Mouse (Mus musculus): Measurements from ENCODE around the gene Slc35f1. TPM values are rescaled to one million over a fixed set of nuclear protein-coding genes. Genes with fewer than 3 reads are reported as not detected.
A peak's percentile ranks its signal among the peaks of the same experiment; 100 is the strongest.

The Slc35f1 gene
- polyA plus RNA-seq, 1 experiment from 2014 or later = 2.0 TPM

- no peak overlapping the region for H3K4me3 ChIP-seq (ENCODE audit: low read depth, low read length)
- no peaks in the 10 kb centered on the region for H3K4me1 ChIP-seq (ENCODE audit: control insufficient read depth, insufficient read depth, low read length)
- H3K9ac ChIP-seq (ENCODE audit: low read length) = no peak overlapping the region
- WGBS = 94% methylated on average over 4 of the region's 4 CpGs
- no peak overlapping the region for H3K4me2 ChIP-seq (ENCODE audit: low read depth, severe bottlenecking)
- no peaks in the 10 kb centered on the region for H3K9me3 ChIP-seq (ENCODE audit: control insufficient read depth, low read length)
- H3K27me3 ChIP-seq (ENCODE audit: control insufficient read depth, insufficient read depth, low read length) = no peaks in the 10 kb centered on the region
- H3K36me3 ChIP-seq (ENCODE audit: control insufficient read depth, insufficient read depth, low read length) = no peaks in the 10 kb centered on the region
- DNase-seq (ENCODE audit: low spot score) = no peak
- H3K27ac ChIP-seq (replicated peaks; ENCODE audit: low read depth, low read length) = no peak overlapping the region
- ATAC-seq (ENCODE audit: insufficient number of reproducible peaks, low FRiP score, low TSS enrichment, low read depth) = no peak
Observed at GRCm38 (mm10) chr10:52715146-52715545, 24.8 kb downstream of the Slc35f1 start.

GRCm38 (mm10) chr10:52718199-52718917 lies 28.0 kb downstream of the Slc35f1 start:
- Histone ChIP-seq H3K27ac (replicated peaks; ENCODE audit: low read depth, low read length) (no peak overlapping the region), H3K4me3 (ENCODE audit: low read depth, low read length) (no peak overlapping the region), H3K9me3 (ENCODE audit: control insufficient read depth, low read length) (no peaks in the 10 kb centered on the region), H3K9ac (ENCODE audit: low read length) (no peak overlapping the region), H3K36me3 (ENCODE audit: control insufficient read depth, insufficient read depth, low read length) (no peaks in the 10 kb centered on the region), H3K27me3 (ENCODE audit: control insufficient read depth, insufficient read depth, low read length) (no peaks in the 10 kb centered on the region), H3K4me1 (ENCODE audit: control insufficient read depth, insufficient read depth, low read length) (no peaks in the 10 kb centered on the region), H3K4me2 (ENCODE audit: low read depth, severe bottlenecking) (no peak overlapping the region)
- no peak for ATAC-seq (ENCODE audit: insufficient number of reproducible peaks, low FRiP score, low TSS enrichment, low read depth)
- 88% methylated on average over 1 of the region's 1 CpGs for WGBS
- no peak for DNase-seq (ENCODE audit: low spot score)

- Histone ChIP-seq H3K4me2 (ENCODE audit: low read depth, severe bottlenecking) (no peak overlapping the region), H3K9ac (ENCODE audit: low read length) (no peak overlapping the region), H3K27me3 (ENCODE audit: control insufficient read depth, insufficient read depth, low read length) (no peaks in the 10 kb centered on the region), H3K36me3 (ENCODE audit: control insufficient read depth, insufficient read depth, low read length) (no peaks in the 10 kb centered on the region), H3K4me1 (ENCODE audit: control insufficient read depth, insufficient read depth, low read length) (no peaks in the 10 kb centered on the region), H3K27ac (replicated peaks; ENCODE audit: low read depth, low read length) (no peak overlapping the region), H3K9me3 (ENCODE audit: control insufficient read depth, low read length) (no peaks in the 10 kb centered on the region), H3K4me3 (ENCODE audit: low read depth, low read length) (no peak overlapping the region)
- DNase-seq (ENCODE audit: low spot score) = no peak
- WGBS = 78% methylated on average over 5 of the region's 5 CpGs
- ATAC-seq (ENCODE audit: insufficient number of reproducible peaks, low FRiP score, low TSS enrichment, low read depth) = no peak
Observed at GRCm38 (mm10) chr10:52726674-52727073, 36.3 kb downstream of the Slc35f1 start.

DNA sequence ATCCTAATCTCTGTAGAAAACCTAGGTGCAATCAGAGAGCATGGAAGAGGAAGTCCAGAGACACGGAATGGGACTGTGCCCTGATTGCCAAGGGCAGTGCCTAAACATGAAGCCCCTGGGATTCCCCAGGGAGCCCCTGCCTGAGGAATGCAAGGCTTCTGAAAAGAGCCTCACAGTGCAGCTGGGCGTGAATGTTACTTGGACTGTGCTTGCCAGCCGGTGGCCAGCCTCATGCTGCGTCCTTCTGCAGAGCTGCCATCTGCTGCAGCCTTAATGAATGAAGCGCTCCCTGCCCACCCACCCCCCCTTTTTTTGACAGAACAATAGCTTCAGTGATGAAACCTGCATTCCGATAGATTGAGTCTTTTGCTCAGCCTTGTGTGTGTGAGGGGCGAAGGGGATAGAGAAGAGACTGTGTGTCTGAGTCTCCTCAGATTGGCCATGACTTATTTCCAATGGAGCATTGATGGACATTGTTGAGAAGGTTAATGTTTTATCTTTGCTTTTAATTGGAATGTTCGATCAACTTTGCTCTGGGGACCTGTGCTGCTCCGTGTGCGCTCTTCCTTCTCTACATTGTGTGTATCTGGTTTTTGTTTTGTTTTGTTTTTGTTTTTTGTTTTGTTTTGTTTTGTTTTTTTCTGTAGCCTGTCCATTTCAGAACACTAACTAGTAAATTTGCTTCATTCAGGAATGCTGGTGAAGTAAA lies 52.5 kb downstream of the Slc35f1 start:
- H3K4me2 ChIP-seq (ENCODE audit: low read depth, severe bottlenecking) = no peak overlapping the region
- H3K36me3 ChIP-seq (ENCODE audit: control insufficient read depth, insufficient read depth, low read length) = no peaks in the 10 kb centered on the region
- H3K27ac ChIP-seq (replicated peaks; ENCODE audit: low read depth, low read length) = no peak overlapping the region
- DNase-seq (ENCODE audit: low spot score) (peak; percentile 65), ATAC-seq (ENCODE audit: insufficient number of reproducible peaks, low FRiP score, low TSS enrichment, low read depth) (peak; percentile 77; the same call in 1 of the 2 replicates)
- no peak overlapping the region for H3K9ac ChIP-seq (ENCODE audit: low read length)
- no peaks in the 10 kb centered on the region for H3K9me3 ChIP-seq (ENCODE audit: control insufficient read depth, low read length)
- H3K4me1 ChIP-seq (ENCODE audit: control insufficient read depth, insufficient read depth, low read length) = no peaks in the 10 kb centered on the region
- no peaks in the 10 kb centered on the region for H3K27me3 ChIP-seq (ENCODE audit: control insufficient read depth, insufficient read depth, low read length)
- no peak overlapping the region for H3K4me3 ChIP-seq (ENCODE audit: low read depth, low read length)
- 23% methylated on average over 10 of the region's 10 CpGs for WGBS

DNA sequence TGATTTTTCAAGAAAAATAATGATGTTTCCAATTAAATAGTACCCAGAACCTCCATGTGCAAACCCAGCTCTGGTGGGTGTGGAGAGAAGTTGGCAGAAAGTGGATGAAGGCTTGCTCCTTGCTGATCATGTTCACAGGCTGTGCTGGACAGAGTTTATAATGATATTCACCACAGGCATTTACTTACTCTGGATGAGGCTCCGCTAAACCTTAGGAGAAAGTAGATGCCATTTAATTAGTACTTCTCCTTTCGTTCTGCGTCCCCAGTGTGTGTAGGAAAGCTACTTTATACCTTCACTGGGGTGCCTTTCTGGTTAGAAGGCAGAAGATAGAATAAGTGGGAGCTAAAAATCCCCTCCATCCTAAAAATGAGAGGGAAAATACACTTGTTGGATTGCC lies 53.5 kb downstream of the Slc35f1 start:
- no peak overlapping the region for H3K4me2 ChIP-seq (ENCODE audit: low read depth, severe bottlenecking)
- no peak overlapping the region for H3K4me3 ChIP-seq (ENCODE audit: low read depth, low read length)
- H3K36me3 ChIP-seq (ENCODE audit: control insufficient read depth, insufficient read depth, low read length) = no peaks in the 10 kb centered on the region
- H3K27ac ChIP-seq (replicated peaks; ENCODE audit: low read depth, low read length) = no peak overlapping the region
- no peaks in the 10 kb centered on the region for H3K27me3 ChIP-seq (ENCODE audit: control insufficient read depth, insufficient read depth, low read length)
- no peaks in the 10 kb centered on the region for H3K9me3 ChIP-seq (ENCODE audit: control insufficient read depth, low read length)
- no peaks in the 10 kb centered on the region for H3K4me1 ChIP-seq (ENCODE audit: control insufficient read depth, insufficient read depth, low read length)
- no peak for DNase-seq (ENCODE audit: low spot score)
- H3K9ac ChIP-seq (ENCODE audit: low read length) = no peak overlapping the region
- ATAC-seq (ENCODE audit: insufficient number of reproducible peaks, low FRiP score, low TSS enrichment, low read depth) = no peak
- WGBS = 92% methylated on average over 3 of the region's 3 CpGs

DNA sequence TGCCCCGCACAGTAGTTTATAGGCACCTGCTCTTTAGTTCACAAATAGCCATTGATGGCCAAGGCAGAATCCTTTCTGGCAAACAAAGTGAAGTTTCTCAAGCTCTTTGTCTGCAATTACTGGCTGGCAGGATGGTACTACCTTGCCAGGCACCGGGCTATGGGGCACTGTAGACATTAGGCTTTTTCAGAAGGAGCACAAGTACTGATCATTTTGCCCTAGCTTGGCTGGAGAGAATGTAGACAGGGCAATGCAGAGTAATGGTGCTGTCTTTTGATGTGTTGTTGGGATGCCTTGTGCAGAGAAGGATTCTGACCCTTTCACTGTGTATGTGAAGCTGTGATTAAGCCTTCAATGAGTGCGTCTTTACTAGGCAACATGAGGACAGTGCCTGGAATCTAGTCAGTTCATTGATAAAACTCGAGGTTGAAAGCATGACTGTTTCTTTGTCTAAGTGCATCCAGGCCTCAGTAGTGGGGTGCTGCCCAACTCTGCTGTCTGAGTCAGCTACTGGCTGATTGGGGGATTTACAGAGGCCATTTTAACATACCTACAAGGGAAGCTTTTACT lies 57.8 kb downstream of the Slc35f1 start:
- Histone ChIP-seq H3K4me1 (ENCODE audit: control insufficient read depth, insufficient read depth, low read length) (no peaks in the 10 kb centered on the region), H3K36me3 (ENCODE audit: control insufficient read depth, insufficient read depth, low read length) (no peaks in the 10 kb centered on the region), H3K4me3 (ENCODE audit: low read depth, low read length) (no peak overlapping the region), H3K27me3 (ENCODE audit: control insufficient read depth, insufficient read depth, low read length) (no peaks in the 10 kb centered on the region), H3K27ac (replicated peaks; ENCODE audit: low read depth, low read length) (no peak overlapping the region), H3K4me2 (ENCODE audit: low read depth, severe bottlenecking) (no peak overlapping the region), H3K9me3 (ENCODE audit: control insufficient read depth, low read length) (no peaks in the 10 kb centered on the region), H3K9ac (ENCODE audit: low read length) (no peak overlapping the region)
- WGBS = 83% methylated on average over 4 of the region's 4 CpGs
- ATAC-seq (ENCODE audit: insufficient number of reproducible peaks, low FRiP score, low TSS enrichment, low read depth) = no peak
- no peak for DNase-seq (ENCODE audit: low spot score)

DNA sequence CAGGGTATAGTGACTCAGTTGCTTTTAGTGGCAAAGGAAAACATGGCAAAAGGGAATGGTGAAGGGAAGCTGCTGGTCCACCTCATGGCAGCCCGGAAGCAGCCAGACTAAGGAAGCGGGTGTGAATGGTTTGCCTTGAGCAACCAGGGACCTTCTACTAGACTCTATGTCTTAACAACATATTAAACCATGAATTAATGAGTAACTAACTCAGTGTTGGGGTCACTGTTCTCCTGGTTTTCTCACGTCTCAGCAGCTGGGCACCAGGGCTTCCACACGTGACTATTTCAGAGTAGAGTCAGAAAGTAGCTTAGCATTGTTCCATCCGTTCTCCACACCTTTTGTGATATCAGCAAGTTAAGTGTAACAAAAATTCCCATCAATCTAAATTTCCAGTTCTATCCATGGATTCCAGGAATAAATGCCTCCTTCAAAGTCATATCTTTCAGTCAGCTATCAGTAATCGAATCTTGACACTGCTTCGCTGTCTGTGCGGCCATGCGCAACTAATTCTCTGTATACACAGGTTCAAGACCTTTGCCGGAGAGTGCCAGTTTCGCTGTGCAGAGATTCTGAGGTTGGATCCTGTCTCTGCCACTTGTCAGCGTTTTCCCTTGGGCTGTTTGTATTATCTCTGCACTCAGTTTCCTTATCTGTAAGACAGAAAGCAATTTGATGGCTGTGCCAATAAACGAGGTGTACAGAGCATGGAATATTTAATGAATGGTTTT lies 65.8 kb downstream of the Slc35f1 start:
- Histone ChIP-seq H3K4me1 (ENCODE audit: control insufficient read depth, insufficient read depth, low read length) (no peaks in the 10 kb centered on the region), H3K9me3 (ENCODE audit: control insufficient read depth, low read length) (no peaks in the 10 kb centered on the region), H3K4me3 (ENCODE audit: low read depth, low read length) (no peak overlapping the region), H3K27ac (replicated peaks; ENCODE audit: low read depth, low read length) (no peak overlapping the region), H3K27me3 (ENCODE audit: control insufficient read depth, insufficient read depth, low read length) (no peaks in the 10 kb centered on the region), H3K36me3 (ENCODE audit: control insufficient read depth, insufficient read depth, low read length) (no peaks in the 10 kb centered on the region), H3K4me2 (ENCODE audit: low read depth, severe bottlenecking) (no peak overlapping the region), H3K9ac (ENCODE audit: low read length) (no peak overlapping the region)
- DNase-seq (ENCODE audit: low spot score) (no peak), ATAC-seq (ENCODE audit: insufficient number of reproducible peaks, low FRiP score, low TSS enrichment, low read depth) (no peak)
- WGBS = 85% methylated on average over 13 of the region's 13 CpGs

- H3K4me1 ChIP-seq (ENCODE audit: control insufficient read depth, insufficient read depth, low read length) = no peaks in the 10 kb centered on the region
- DNase-seq (ENCODE audit: low spot score) (no peak), ATAC-seq (ENCODE audit: insufficient number of reproducible peaks, low FRiP score, low TSS enrichment, low read depth) (no peak)
- no peak overlapping the region for H3K27ac ChIP-seq (replicated peaks; ENCODE audit: low read depth, low read length)
- H3K4me2 ChIP-seq (ENCODE audit: low read depth, severe bottlenecking) = no peak overlapping the region
- no peaks in the 10 kb centered on the region for H3K9me3 ChIP-seq (ENCODE audit: control insufficient read depth, low read length)
- no peak overlapping the region for H3K4me3 ChIP-seq (ENCODE audit: low read depth, low read length)
- H3K36me3 ChIP-seq (ENCODE audit: control insufficient read depth, insufficient read depth, low read length) = no peaks in the 10 kb centered on the region
- H3K27me3 ChIP-seq (ENCODE audit: control insufficient read depth, insufficient read depth, low read length) = no peaks in the 10 kb centered on the region
- H3K9ac ChIP-seq (ENCODE audit: low read length) = no peak overlapping the region
- WGBS = 84% methylated on average over 4 of the region's 4 CpGs
Observed at GRCm38 (mm10) chr10:52757496-52758260, 67.3 kb downstream of the Slc35f1 start.

All from limb, embryonic 11.5 days (tissue).